Mouse (Mus musculus) cerebellum, adult 2 months (tissue): ENCODE data around the gene Ankrd45. TPM values are rescaled to one million over a fixed set of nuclear protein-coding genes. Genes with fewer than 3 reads are reported as not detected.
"Not testable (repeated sequence)": the region's sequence is repeated elsewhere in the genome, so short reads cannot be mapped to it uniquely, and the experiment has no call there.

Source experiments
- DNase-seq, 2 experiments: peaks; one replicate each; pipeline ENCODE4 v3.0.0; 2021
- H3K27ac ChIP-seq: fragments of 200-500 bp; 2 replicates; pipeline ENCODE4 v1.5.1; 2012; ENCODE audit warnings: low read length, control low read depth, inconsistent platforms; ENCODE audit not compliant: insufficient read depth
- H3K27me3 ChIP-seq: fragments of 200-500 bp; 2 replicates; pipeline ENCODE4 v1.6.1; 2012; ENCODE audit warnings: inconsistent platforms, mild to moderate bottlenecking, low read length, moderate library complexity; ENCODE audit not compliant: control insufficient read depth, insufficient read depth
- H3K4me1 ChIP-seq: fragments of 200-500 bp; 2 replicates; pipeline ENCODE4 v1.6.1; 2011; ENCODE audit warnings: low read length; ENCODE audit not compliant: control insufficient read depth, insufficient read depth
- H3K4me3 ChIP-seq: fragments of 200-500 bp; replicated peaks from 2 replicates; pipeline ENCODE3; 2011; ENCODE audit warnings: mild to moderate bottlenecking, low read depth, low read length, control low read depth; ENCODE audit not compliant: insufficient read depth
- CTCF ChIP-seq: fragments of 200-500 bp; IDR thresholded peaks from 2 replicates; pipeline ENCODE4 v1.5.1; 2011; ENCODE audit warnings: low read depth, mild to moderate bottlenecking, control low read depth, low read length, moderate library complexity, borderline replicate concordance; ENCODE audit not compliant: insufficient read depth
- POLR2A ChIP-seq: fragments of 200-500 bp; IDR thresholded peaks from 2 replicates; pipeline ENCODE4 v1.6.1; 2011; ENCODE audit warnings: low read length, control low read depth, borderline replicate concordance; ENCODE audit not compliant: insufficient read depth
- WGBS: fragments of 180-500 bp; shearing (Covaris S2); methylation state at CpG from one replicate; pipeline ENCODE4 v1.1.7; 2018; 5-methylcytosine and 5-hydroxymethylcytosine counted together
- polyA plus RNA-seq: library from polyadenylated mRNA; depleted of rRNA; stranded (reverse); fragments of >200 nt; gene quantifications from 2 replicates; pipeline ENCODE4 v1.2.3, GENCODE M21; 2012; rRNA removed

The Ankrd45 gene
- polyA plus RNA-seq, 1 experiment, result 14.3 TPM

- no peak for TF ChIP-seq POLR2A
- TF ChIP-seq CTCF, result peak; percentile 55; the same call in 1 of the 2 replicates
- no peaks in the 10 kb centered on the region for H3K27me3 ChIP-seq
- no peak overlapping the region for H3K27ac ChIP-seq
- peak overlapping the region; percentile 43 for H3K4me3 ChIP-seq
- no peaks in the 10 kb centered on the region for H3K4me1 ChIP-seq
- under 1% methylated on average over 16 of the region's 16 CpGs for WGBS
- peak; percentile 72 to 79 for DNase-seq
These were observed 53.3 kb downstream of the Ankrd45 start for GRCm38 (mm10) chr1:161195541-161196351.

- H3K4me3 ChIP-seq, result peak overlapping the region; percentile 43
- not testable (repeated sequence) for DNase-seq
These were observed 53.9 kb downstream of the Ankrd45 start for GRCm38 (mm10) chr1:161196364-161196763.

GRCm38 (mm10) chr1:161199856-161200255, 57.4 kb downstream of the Ankrd45 start:
- WGBS, result 80% methylated on average over 5 of the region's 5 CpGs
- TF ChIP-seq POLR2A (no peak), CTCF (no peak)
- DNase-seq, result no peak
- Histone ChIP-seq H3K27me3 (no peaks in the 10 kb centered on the region), H3K4me1 (no peaks in the 10 kb centered on the region), H3K4me3 (no peak overlapping the region), H3K27ac (no peak overlapping the region)

More at GRCm38 (mm10) chr1:161196364-161196763, 53.9 kb downstream of the Ankrd45 start:
- H3K4me1 ChIP-seq, H3K27ac ChIP-seq, H3K27me3 ChIP-seq: not testable (repeated sequence)
- WGBS, result 12% methylated on average over 11 of the region's 11 CpGs

GRCm38 (mm10) chr1:161214465-161214864, 72.0 kb downstream of the Ankrd45 start:
- 27% methylated on average over 4 of the region's 4 CpGs for WGBS
- peak; percentile 42; the same call in 1 of the 2 replicates for TF ChIP-seq CTCF
- no peak for TF ChIP-seq POLR2A
- H3K4me3 ChIP-seq, result no peak overlapping the region
- H3K27ac ChIP-seq, result no peak overlapping the region
- H3K27me3 ChIP-seq, result no peaks in the 10 kb centered on the region
- peak in 1 of 2 experiments; percentile 16 for DNase-seq
- H3K4me1 ChIP-seq, result no peaks in the 10 kb centered on the region

GRCm38 (mm10) chr1:161219816-161220215, 77.3 kb downstream of the Ankrd45 start:
- no peak for TF ChIP-seq POLR2A
- no peak for TF ChIP-seq CTCF
- Histone ChIP-seq H3K4me3 (no peak overlapping the region), H3K27me3 (no peaks in the 10 kb centered on the region), H3K4me1 (no peaks in the 10 kb centered on the region; the same call in 1 of the 2 replicates), H3K27ac (no peak overlapping the region)
- 15% methylated on average over 3 of the region's 3 CpGs for WGBS
- DNase-seq, result peak in 1 of 2 experiments; percentile 44

Other genes starting within 250 kb of the Ankrd45 start
- gene Rc3h1, start 236.3 kb upstream of the Ankrd45 start, polyA plus RNA-seq, result 12.0 TPM in 2 replicates
- 0.18 and 0.30 TPM in 2 replicates for gene Serpinc1, start 164.1 kb upstream of the Ankrd45 start, polyA plus RNA-seq
- gene Zbtb37, start 107.8 kb upstream of the Ankrd45 start, polyA plus RNA-seq, result 5.0 and 5.5 TPM in 2 replicates
- gene Dars2, start 72.0 kb upstream of the Ankrd45 start, polyA plus RNA-seq, result 20.2 and 21.2 TPM in 2 replicates
- gene Cenpl, start 72.0 kb upstream of the Ankrd45 start, polyA plus RNA-seq, result 1.6 and 1.9 TPM in 2 replicates
- 19.5 and 20.3 TPM in 2 replicates for gene Klhl20, start 11.2 kb upstream of the Ankrd45 start, polyA plus RNA-seq
- gene Tex50, start 16.6 kb downstream of the Ankrd45 start, polyA plus RNA-seq, result not detected in 2 replicates
- 301 and 339 TPM in 2 replicates for gene Prdx6, start 108.5 kb downstream of the Ankrd45 start, polyA plus RNA-seq